Mouse (Mus musculus) activated CD4-positive, CD25-positive, alpha-beta regulatory T cell (primary cell): ENCODE data around the gene Tc2n. TPM values are rescaled to one million over a fixed set of nuclear protein-coding genes. Genes with fewer than 3 reads are reported as not detected.

Experiments
- polyA plus RNA-seq, 2 experiments: library from polyadenylated mRNA; unstranded; fragments of 100-300 nt; shearing (Covaris generic); gene quantifications; one replicate each; pipeline ENCODE4 v1.2.1; 2017

Gene Tc2n
- under 1 TPM; 0.05 to 0.06 TPM for polyA plus RNA-seq

GRCm38 (mm10) chr12:101718054-101718754 lies at the start of gene Tc2n:
Tc2n (minus strand) TSS chr12:101718523.

Other genes with a start within 250 kb of the Tc2n start
- gene Fbln5, start 100.5 kb upstream of the Tc2n start, polyA plus RNA-seq = under 1 TPM in 1 of 2 experiments, not detected in 1; 0.10 TPM
- 10 to 100 TPM; 64.2 to 64.9 TPM for gene Trip11, start 194.7 kb upstream of the Tc2n start, polyA plus RNA-seq
- gene Atxn3, start 239.7 kb upstream of the Tc2n start, polyA plus RNA-seq = 10 to 100 TPM; 16.3 to 17.5 TPM